Mouse (Mus musculus): ENCODE measurements at regions not wholly inside any gene's neighbourhood (a gene's known extent, or its start where the extent isn't known, plus 50 kb on each side); places are given as distances from the start of the nearest gene placed in this dataset.

DNA sequence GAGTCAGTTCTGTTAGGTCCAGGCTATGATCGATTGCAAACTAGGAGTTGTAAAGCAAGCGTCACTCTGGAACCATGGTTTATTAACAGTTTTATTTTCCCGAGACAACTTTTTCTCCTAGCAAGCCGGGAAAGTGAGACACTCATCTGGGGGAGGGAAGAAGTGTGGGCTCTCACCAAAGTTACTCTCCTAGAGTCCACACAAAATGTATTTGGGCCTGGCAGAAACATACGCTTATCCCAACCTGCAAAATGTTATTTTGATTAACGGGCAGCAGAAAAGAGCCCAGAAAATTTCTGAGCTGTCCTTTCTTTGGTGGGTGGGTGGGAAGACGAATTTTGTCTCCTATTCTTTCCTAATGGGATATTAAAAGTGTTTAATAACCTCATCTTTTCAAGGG, 218.4 kb upstream of the Pkn2 start:
- no peak for TF ChIP-seq ZNF384 (IDR thresholded peaks at IDR 0.05; ENCODE audit: low read depth, low read length)
- TF ChIP-seq ZC3H11A (IDR thresholded peaks at IDR 0.05; ENCODE audit: borderline replicate concordance, low read depth, low read length): no peak
- no peak for TF ChIP-seq CHD2 (IDR thresholded peaks at IDR 0.05; ENCODE audit: low read depth, low read length)
- TF ChIP-seq MAFK (IDR thresholded peaks at IDR 0.05; ENCODE audit: insufficient read depth, low read depth, low read length): no peak
